Mouse (Mus musculus): Measurements from ENCODE around the gene Myrf.

Myrf gene

DNA sequence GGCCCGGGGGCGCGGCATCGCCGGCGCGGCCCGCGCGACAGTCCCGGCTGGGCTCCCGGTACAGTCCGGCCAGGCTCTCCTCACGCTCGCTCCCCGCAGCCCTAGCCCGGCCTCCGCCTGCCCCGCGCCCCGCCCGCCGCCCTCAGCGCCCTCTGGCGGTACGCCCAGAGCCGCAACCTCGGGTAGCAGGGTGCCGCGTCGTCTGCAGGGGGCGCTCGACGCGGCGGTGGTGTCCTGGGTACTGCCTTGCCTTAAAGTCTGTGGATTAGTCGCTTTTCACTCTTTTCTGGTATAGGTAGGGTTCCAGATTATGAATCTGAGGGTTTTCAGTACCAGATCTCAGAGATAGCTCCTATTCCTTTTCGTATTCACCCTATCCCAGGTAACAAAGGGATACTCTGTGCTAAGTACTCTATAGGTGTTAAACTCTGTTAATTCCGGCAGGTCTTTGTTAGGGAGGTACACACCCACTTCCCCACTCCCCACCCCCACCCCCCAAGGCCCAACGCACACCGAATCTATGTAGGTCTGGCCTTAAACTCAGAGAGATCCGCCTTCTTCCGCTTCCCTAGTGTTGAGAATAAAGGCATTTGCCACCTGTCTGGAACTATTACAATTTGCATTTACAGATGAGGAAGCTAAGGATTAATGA lies at the start of gene Myrf:
Gene Myrf (minus strand): TSS at position 95 of the 652 bp plus-strand sequence.
- DNase-seq (ENCODE audit: low read depth): peak; percentile 79

DNA sequence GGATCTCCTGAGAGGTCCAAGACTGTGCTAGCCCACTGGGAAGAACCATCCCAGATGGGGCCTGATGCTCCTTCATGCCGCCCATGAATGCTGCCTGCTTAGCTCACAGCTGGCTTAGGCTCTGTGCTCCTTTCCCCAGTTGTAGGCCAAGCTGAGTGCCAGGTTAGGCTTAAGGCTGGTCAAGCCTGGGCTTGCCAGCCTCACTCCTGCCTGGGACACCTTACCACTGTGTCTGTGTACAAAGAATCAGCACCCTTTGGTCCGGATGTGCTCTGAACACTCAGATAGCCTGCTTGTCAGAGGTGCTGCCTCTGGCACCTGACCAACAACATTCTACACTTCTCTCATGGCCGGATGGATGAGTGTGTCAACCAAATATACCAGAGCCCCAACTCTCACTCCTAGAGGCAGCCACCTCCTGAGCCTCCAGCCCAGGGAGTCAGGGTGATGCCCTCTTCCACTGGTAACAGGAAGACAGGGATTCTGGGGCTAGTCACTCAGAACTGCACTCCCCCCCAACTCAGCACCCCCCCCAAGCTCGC lies 49.1 kb upstream of the Myrf start:
- DNase-seq (ENCODE audit: low read depth): no peak

DNA sequence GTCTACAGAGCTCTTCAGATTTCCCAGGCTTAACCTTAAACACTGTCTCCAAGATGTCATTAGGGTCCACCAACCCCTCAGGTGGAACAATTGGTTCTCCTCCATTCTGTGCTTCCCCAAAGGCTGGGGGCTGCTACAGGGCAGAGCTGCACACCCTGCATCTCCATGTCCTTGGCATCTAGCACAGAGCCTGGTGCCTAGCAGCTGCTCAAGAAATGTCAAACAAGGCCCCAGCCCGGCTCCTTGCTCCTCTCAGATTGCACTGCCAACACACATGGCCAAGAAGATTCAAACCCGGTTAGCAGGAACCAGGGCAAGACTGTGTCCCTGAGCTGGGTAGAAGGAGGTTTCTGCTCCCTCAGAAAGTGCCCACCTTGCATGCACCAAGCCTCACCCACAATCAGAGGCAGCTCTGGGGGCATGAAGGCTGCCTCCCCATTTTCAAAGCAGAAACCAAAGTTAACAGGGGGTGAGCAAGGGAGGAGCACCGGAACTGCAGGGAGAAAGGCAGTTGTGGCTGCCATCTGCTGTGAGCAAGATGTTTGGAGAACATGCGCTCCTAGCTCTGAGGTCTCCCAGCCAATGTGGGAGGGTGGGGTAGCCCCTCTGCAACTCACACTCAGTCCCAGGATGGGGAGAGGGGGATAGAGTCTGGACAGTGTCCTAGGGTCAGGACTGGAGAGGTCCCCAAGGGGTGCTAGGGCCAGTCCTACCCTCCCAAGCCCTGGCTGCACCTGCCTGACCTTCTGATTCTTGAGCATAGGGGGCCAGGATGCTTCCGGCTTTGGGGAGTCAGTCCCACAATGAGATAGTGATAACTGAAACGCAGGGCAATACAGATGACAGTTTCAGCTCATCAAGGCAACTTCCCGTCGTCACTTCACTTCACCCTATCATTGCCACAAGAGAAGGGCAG lies 47.8 kb upstream of the Myrf start:
- no peak for DNase-seq (ENCODE audit: low read depth)

DNA sequence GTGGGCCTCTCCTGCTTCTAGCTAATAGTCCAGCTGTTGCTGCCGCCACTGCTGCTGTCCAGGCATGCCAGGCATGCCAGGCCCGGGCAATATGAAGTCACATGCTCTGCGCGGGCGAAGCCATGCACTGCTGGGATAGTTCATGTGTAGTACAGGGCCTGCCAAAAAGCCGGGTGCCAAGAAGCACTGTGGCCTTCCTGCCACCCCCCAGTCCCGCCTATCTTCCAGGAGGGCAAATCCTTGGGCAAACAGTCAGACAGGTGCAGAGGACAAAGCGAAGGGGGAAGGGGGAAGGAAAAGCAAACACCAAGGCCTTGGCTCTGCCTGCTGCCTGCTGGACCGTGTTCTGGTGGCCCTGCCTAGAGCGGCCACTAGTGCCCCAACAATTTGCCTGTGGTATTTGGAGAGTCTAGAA lies 45.9 kb upstream of the Myrf start:
- DNase-seq (ENCODE audit: low read depth): no peak

DNA sequence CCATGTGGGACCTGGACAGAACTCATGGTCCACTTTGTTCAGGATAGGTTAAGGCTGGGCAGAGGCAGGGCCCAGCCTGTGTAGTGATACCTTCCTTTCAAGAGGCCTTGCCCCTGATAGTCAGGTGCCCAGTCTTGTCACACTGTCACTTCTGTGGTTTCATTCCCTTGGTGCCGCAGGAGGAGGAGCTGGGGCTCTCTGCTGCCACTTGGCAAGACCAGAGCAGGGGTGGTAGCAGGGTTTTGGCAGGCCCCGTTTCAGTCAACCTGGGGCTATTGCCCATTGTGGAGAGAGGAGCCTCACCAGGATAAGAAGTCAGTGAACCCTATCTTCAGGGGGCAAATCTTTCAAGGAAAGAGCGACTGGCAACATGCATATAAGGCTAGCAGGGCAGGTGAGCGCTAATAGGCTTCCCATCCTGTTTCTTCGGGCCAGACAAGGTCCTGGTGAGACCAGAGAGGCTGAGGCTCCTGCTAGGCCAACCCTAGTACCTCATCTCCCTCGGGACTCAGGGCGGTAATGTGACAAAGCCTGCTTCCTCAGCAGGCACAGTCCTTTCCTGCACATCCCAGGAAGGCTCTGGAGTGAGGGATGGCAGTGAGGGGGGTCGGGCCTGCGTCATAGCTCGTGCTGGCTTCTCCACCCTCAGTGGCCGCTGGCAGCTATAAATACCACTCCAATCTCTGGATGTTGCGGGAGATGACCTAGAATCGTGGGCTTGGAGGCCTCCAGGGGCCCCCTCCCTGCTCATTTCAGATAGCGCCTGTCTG lies 40.4 kb upstream of the Myrf start:
- no peak for DNase-seq (ENCODE audit: low read depth)

DNA sequence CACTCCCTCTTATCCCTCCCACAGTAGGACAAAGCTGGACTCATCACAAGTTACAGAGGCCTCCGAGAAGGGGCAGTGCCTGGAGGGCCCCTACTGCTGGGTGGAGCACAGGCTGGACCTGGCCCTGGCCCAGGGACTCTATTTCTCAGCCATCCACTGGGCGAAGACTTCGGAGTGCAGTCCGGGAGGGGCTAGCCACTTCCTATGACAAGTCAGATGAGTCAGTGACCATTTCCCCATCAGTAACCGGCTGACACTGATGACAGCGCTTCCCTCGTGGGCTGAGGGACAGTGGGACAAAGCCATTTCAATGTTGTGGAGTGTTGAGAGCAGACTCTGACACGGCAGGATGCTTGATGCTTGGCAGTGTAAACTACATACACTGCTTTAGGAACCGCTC lies 39.1 kb upstream of the Myrf start:
- no peak for DNase-seq (ENCODE audit: low read depth)

DNA sequence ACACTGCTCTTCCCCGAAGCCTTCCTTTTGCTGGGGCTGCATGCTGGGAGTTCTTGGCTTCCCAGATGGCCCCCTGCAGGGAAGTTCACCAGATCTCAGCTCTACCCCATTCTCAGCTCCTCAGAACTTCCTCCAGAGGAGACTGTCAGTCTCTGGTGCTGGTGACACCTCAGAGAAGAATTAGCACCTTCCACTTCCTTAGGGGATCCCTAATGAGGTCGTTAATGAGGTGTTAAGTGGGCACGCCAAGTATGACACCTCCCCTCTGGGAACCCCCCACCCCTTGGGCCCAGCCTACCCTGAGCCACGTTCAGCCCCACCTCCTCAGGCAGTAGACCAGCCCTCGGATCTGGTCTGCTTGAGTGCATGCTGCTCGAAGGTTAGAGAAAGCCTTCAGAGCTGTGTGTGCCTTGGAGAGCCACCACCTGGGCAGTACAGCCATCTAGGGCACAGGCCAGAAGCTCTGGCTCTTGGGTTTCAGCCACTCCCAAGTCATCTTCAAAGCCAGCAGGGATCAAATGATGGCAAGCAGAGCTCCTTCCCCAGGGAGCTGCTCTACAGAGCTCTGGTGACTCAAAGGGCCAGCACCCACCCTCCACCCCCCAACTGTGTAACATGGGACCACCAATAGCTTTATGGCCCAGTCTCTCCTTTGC lies 38.2 kb upstream of the Myrf start:
- no peak for DNase-seq (ENCODE audit: low read depth)

DNA sequence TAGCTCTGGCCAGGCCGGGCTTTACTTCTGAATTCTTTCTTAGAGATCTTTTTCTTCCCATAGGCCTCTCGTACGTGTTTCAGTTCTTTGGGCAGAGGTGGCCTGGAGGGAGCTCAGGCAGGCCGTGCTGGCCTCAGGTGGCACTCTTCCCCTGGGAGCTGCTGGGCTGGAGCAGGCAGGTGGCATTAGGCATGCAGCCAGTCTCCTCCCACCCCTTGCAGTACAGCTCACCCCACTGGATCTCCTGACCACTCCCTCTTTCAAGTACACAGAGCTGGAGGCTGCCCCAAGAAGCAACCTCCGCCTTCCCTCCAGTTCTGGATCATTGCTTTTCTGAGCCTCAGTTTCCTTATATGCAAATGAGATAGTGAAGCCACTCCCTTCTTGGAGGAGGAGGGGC lies 37.2 kb upstream of the Myrf start:
- no peak for DNase-seq (ENCODE audit: low read depth)

DNA sequence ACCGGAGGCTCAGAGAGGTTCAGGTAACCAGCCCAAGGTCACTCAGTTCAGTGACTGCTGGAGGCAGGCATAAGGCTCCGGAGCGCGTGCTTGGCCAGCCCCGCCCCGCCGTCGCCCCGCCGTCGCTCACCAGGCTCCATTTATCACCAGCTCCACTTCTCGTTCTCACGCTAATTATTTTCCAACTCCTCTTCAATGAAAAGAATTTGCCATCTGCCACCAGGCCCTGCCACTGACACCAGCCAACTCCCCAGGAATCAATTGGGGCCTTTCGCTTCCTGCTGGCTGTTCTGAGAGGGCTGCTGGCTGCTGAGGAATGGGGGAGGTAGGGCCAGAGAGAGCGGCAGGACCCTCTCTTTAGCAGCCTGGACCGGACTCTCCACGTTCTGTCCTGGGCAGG lies 36.8 kb upstream of the Myrf start:
- DNase-seq (ENCODE audit: low read depth): no peak

DNA sequence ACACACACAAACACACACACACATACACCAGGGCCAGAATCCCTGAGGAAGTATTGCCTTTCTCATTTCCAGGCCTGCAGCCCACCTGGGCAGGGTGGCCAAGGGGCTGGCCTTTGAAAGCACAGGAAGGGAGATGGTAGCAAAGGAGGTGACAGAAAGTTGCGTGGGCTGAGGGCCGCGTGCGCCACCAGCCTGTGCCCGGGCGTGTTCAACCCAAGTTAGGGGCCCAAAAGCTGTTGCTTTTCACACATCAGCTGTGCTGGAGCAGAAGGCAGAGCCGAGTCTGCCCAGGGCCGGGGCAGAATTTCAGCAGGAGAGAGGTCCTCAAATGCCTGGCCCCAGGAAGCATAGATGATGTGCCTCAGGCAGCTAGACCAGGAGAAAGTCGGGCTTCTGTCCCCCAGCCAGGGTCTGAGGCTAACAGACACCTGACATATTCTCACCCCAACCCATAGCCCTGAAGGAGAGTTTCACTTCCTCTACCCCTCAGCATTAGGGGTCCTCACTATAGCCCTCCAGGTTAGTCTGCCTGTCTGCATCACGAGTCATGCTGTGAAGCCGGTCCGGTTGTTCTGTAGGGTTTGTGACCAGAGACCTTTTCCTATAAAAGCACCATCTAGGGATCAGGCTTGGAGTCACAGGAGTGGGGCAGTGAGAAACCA lies 36.1 kb upstream of the Myrf start:
- no peak for DNase-seq (ENCODE audit: low read depth)

DNA sequence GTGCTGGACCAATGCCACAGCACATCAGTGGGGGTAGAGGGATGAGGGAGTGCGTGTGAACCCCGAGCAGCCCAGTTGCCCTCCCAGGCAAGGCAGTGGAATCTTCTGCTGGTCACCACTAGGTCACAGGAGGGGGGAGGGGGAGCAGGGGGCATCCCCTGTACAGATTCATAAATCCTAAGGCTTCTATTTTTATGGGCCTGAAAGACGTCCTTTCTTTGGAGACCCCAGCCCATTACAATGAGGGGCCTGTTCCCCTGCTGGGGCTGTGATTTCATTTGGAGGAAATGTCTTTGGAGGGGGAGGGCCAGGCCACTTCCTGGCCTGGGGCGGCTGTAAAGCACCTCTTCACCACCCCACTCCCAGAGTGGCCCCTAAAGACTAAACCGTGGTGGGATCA lies 33.5 kb upstream of the Myrf start:
- no peak for DNase-seq (ENCODE audit: low read depth)

DNA sequence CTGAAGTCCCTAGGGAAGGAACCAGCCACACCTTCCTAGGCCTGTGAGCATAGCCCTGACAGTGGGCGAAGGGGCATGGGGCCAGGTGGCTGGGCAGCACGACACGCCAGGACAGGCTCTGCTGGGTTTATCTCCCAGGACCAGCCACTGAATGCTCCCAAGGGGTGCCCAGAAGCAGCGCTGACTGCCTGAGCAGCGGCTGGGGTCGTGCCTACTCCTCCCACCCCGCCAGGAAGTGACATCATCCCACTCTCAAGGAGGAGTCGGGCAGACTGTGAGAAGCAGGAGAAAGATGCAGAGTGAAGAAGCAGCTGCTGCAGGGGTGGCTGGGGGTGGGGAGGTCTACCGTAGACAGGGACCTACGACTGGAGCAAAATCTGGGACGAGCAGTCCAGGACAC lies 32.2 kb upstream of the Myrf start:
- no peak for DNase-seq (ENCODE audit: low read depth)

DNA sequence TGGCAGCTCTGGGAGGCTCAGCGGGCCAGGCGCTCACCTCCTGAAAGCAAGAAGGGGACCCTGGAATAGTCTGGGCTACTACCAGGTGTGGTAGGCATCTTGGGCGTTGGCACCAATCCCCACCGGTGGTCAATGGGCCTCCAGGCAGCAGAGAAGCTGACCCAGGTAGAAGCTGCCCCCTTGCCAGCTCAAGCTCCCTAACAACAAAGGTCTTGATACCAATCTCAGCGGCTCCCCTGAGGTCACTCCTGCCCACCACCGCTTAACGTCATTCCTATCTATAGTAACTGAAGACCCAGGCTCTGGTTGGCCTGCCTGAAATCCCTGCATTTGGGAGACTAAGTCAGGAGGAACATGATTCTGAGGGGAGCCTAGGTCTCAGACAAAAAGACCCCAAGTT lies 31.0 kb upstream of the Myrf start:
- no peak for DNase-seq (ENCODE audit: low read depth)

DNA sequence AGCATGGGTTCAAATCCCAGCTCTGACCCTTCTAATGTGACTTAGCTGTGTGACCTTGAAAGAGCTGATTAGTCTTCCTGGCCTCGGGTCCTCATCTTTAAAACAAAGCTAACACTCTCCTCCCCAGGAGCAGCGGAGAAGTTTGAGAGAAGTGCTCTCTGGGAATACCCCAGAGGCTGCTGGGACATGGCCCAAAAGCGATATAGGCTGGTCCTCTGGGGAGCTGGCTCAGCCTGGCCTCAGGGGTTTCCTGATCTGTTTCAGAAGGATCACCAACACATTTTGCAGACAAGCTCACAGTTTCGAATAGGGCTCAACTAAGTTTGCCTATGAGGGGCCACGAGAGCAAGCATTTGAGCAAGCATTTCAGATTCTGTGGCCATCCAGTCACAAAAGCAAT lies 29.8 kb upstream of the Myrf start:
- no peak for DNase-seq (ENCODE audit: low read depth)

DNA sequence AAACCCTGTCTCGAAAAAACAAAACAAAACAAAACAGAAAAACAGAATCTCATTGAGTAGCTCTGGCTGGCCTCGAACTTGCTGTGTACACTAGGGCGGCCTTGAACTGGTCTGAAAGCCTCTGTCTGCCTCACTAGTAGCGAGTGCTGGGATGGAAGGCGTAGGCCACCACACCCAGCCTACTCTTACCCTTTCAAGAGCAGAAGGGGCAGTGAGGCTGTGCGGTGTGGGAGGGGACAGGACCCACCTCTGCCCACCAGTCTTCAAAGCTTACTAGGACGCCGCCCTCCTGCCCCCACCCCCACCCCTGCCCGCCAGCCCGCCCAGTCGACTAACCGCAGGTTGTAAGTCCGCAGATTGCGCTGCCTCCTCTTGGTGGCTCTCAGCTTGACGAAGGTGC lies 28.3 kb upstream of the Myrf start:
- DNase-seq (ENCODE audit: low read depth): no peak

DNA sequence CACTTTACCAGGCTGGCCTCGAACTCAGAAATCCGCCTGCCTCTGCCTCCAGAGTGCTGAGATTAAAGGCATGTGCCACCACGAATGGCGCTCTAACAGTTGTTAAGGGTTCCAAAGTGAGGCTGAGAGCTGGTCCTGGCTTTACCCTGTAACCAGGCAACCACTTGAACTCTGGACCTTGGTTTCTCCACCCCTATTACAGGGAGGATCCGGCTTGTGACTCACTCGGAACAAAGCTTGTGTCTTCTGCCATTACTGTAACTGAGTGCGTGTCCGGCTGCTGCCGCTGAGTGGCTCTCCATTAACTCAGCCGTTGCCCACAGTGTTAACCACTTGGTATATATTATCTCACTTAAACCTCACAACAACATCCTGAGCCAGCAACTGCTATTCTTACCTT lies 27.4 kb upstream of the Myrf start:
- DNase-seq (ENCODE audit: low read depth): no peak

DNA sequence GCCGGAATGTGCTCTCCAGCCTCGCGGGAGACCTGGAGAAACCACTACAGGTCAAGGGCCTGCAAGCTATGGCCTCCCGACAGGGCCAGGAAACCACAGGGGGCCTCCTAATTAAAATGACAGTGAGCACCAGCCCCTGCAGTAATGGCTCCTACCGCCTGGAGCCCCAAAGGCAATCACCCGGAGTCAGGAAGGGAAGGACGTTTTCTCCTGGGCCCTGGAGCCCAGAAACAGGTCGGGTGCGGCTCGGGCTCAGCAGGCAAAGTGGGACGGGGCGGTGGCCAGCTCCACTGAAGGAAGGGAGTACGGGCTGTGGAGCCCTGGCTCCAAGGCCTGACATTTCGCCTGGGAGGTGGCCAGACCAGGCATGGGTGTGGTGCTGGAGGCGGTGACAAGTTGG lies 26.5 kb upstream of the Myrf start:
- no peak for DNase-seq (ENCODE audit: low read depth)

DNA sequence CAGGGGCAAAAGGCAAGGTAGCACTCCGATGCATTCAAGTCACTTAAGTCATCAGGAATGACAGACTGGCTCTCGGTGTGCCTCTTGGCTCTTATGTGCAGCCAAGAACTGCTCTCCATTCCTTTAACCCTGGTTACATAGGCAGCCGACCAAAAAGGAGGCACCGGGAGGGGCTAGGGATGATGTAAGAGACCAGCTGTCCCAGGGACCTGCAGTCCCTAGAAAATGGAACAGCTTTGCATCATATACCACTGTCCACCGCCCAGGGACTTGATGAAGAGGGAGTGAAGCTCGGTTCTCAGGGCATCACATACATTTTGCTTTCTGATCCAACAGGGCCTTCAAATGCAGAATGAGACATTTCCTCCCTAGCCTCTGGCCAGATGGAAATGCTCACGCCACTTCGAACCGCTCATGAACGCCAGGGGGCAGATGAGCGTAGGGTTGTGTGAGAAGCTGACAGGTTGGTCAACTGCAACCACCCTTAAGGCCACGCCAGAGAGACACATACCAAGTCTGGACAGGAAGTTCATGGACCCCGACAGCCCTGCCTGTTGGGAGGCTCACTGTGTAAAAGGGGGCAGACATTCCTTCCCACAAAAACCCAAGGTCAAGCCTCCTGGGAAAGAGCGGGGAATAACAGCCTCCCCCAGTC lies 25.8 kb upstream of the Myrf start:
- peak; percentile 32 for DNase-seq (ENCODE audit: low read depth)

DNA sequence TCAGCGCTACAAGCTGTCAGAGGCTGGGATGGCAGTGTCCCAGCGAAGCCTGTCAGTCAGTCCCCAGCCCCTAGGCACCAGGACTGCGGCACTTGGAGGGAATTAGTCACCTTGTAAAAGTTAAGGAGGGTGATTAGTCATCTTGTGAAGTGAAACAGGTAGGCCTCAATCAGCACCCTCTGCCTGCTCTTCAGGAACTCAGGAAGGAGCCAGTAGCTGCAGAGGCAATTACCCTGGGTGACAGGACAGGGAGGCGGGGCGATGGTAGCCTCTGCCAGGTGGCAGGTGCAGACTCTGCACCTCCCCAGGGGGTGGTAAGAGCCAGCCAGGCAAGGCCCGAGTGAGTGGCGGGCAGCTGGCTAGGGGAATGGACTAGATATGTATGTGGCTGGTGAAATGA lies 20.8 kb upstream of the Myrf start:
- peak; percentile 26 for DNase-seq (ENCODE audit: low read depth)

DNA sequence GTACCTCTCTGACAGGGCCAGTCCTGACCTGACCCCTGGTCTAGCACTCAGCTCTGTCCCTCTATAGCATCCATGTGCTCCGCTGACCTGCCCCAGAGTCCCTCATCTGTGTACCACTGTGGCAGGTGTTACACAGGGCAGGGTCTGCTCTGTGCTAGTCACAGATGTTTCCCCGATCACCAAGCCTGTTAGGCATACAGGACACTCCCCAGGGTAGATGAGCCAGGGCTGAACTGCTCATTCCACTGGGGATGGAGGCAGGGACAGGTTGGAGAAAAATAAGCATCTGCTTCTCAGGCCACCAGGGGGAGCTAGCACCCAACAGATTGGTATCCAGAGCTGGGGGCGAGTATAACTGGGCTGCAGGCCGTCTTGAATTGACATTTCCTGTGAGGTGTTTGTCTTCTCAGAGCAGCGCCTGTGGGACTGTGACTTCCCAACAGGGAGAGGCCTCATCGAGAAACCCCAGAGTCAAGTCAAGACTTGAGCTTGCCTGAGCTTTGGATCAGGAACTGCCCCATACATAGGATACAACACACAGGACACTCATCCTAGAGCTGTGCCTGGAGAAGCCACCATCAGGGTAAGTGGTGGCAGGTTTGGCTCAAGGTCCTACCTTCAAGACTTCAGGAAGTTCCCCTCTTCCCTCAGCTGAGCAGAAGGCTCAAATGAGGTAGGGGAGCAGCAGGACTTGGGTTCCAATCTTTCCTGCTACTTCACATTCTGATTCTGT lies 17.9 kb upstream of the Myrf start:
- DNase-seq (ENCODE audit: low read depth): peak; percentile 79
